Mouse (Mus musculus): Measurements from ENCODE around the gene Ocel1. TPM values are rescaled to one million over a fixed set of nuclear protein-coding genes. Genes with fewer than 3 reads are reported as not detected.

The Ocel1 gene
- polyA plus RNA-seq, 1 experiment from 2014 or later = 6.1 TPM

GRCm38 (mm10) chr8:71411535-71412273 lies 40.6 kb downstream of the Ocel1 start:
- Histone ChIP-seq H3K27ac (replicated peaks) (0 out of 2 replicates have a peak overlapping the region, but pooled peaks have one; percentile 57), H3K27me3 (ENCODE audit: low read depth, poor library complexity, severe bottlenecking) (no peaks in the 10 kb centered on the region), H3K36me3 (peaks cover 34% of the 10 kb centered on the region), H3K4me1 (peaks cover 21% of the 10 kb centered on the region), H3K4me3 (no peak overlapping the region), H3K9me3 (replicated peaks) (no peaks in the 10 kb centered on the region)
- WGBS = 43% methylated on average over 11 of the region's 11 CpGs
- peak; percentile 33 for DNase-seq (ENCODE audit: low spot score)

DNA sequence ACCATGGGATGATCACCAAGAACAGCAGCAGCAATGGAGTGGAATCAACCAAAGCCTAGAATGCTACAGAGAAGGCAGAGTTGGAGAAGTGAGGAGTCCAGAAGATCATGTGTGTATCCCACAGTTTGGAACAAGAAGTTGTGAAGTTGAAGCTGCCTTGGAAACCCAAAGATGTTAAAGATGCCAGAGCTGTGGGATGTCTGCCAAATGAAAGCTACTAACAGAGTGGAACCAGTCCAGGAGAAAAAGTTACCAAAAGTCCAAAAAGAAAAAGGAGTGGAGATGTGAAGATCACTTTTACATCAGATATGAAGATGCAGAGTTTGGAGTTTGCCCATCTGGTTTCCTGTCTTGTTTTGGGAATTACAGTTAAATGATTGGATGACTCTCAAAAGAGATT lies 51.0 kb downstream of the Ocel1 start:
- Histone ChIP-seq H3K27me3 (ENCODE audit: low read depth, poor library complexity, severe bottlenecking) (no peaks in the 10 kb centered on the region), H3K4me1 (no peaks in the 10 kb centered on the region), H3K36me3 (0 out of 2 replicates have a peak, but pooled peaks cover 2% of the 10 kb centered on the region), H3K4me3 (no peak overlapping the region), H3K27ac (replicated peaks) (no peak overlapping the region), H3K9me3 (replicated peaks) (peaks cover 15% of the 10 kb centered on the region)
- no peak for DNase-seq (ENCODE audit: low spot score)

Other genes with a start within 250 kb of the Ocel1 start
- gene Myo9b, start 98.6 kb upstream of the Ocel1 start, polyA plus RNA-seq (2016; fragmentation: Nextera tagmentation; extraction: Ambion mirVana) = 24.6 and 25.3 TPM in 2 replicates
- 60.8 and 61.4 TPM in 2 replicates for gene Haus8, start 98.4 kb upstream of the Ocel1 start, polyA plus RNA-seq (2016; fragmentation: Nextera tagmentation; extraction: Ambion mirVana)
- gene Use1, start 4.5 kb upstream of the Ocel1 start, polyA plus RNA-seq (2016; fragmentation: Nextera tagmentation; extraction: Ambion mirVana) = 68.5 and 74.3 TPM in 2 replicates
- 74.7 and 110 TPM in 2 replicates for gene Nr2f6, start 10.7 kb downstream of the Ocel1 start, polyA plus RNA-seq (2016; fragmentation: Nextera tagmentation; extraction: Ambion mirVana)
- 5.0 and 6.3 TPM in 2 replicates for gene Ushbp1, start 24.5 kb downstream of the Ocel1 start, polyA plus RNA-seq (2016; fragmentation: Nextera tagmentation; extraction: Ambion mirVana)
- gene Babam1, start 25.6 kb downstream of the Ocel1 start, polyA plus RNA-seq (2016; fragmentation: Nextera tagmentation; extraction: Ambion mirVana) = 112 TPM in 2 replicates
- 49.6 and 51.6 TPM in 2 replicates for gene Ankle1, start 34.7 kb downstream of the Ocel1 start, polyA plus RNA-seq (2016; fragmentation: Nextera tagmentation; extraction: Ambion mirVana)
- 75.0 and 78.3 TPM in 2 replicates for gene Abhd8, start 92.4 kb downstream of the Ocel1 start, polyA plus RNA-seq (2016; fragmentation: Nextera tagmentation; extraction: Ambion mirVana)
- gene Mrpl34, start 93.7 kb downstream of the Ocel1 start, polyA plus RNA-seq (2016; fragmentation: Nextera tagmentation; extraction: Ambion mirVana) = 230 and 238 TPM in 2 replicates
- 131 and 141 TPM in 2 replicates for gene Dda1, start 97.9 kb downstream of the Ocel1 start, polyA plus RNA-seq (2016; fragmentation: Nextera tagmentation; extraction: Ambion mirVana)
- 3.0 and 3.4 TPM in 2 replicates for gene Ano8, start 114.7 kb downstream of the Ocel1 start, polyA plus RNA-seq (2016; fragmentation: Nextera tagmentation; extraction: Ambion mirVana)
- gene Gtpbp3, start 116.8 kb downstream of the Ocel1 start, polyA plus RNA-seq (2016; fragmentation: Nextera tagmentation; extraction: Ambion mirVana) = 20.0 and 21.8 TPM in 2 replicates
- 39.4 and 45.2 TPM in 2 replicates for gene Plvap, start 140.5 kb downstream of the Ocel1 start, polyA plus RNA-seq (2016; fragmentation: Nextera tagmentation; extraction: Ambion mirVana)
- gene Ccdc194, start 154.4 kb downstream of the Ocel1 start, polyA plus RNA-seq (2016; fragmentation: Nextera tagmentation; extraction: Ambion mirVana) = 0.14 and 0.28 TPM in 2 replicates
- gene Bst2, start 166.2 kb downstream of the Ocel1 start, polyA plus RNA-seq (2016; fragmentation: Nextera tagmentation; extraction: Ambion mirVana) = 8.6 and 9.3 TPM in 2 replicates
- gene Mvb12a, start 171.6 kb downstream of the Ocel1 start, polyA plus RNA-seq (2016; fragmentation: Nextera tagmentation; extraction: Ambion mirVana) = 62.1 and 62.9 TPM in 2 replicates
- gene Tmem221, start 187.6 kb downstream of the Ocel1 start, polyA plus RNA-seq (2016; fragmentation: Nextera tagmentation; extraction: Ambion mirVana) = 0.14 TPM in 2 replicates
- gene Nxnl1, start 195.3 kb downstream of the Ocel1 start, polyA plus RNA-seq (2016; fragmentation: Nextera tagmentation; extraction: Ambion mirVana) = not detected in 2 replicates
- gene Slc27a1, start 197.6 kb downstream of the Ocel1 start, polyA plus RNA-seq (2016; fragmentation: Nextera tagmentation; extraction: Ambion mirVana) = 21.5 and 27.0 TPM in 2 replicates
- gene Pgls, start 220.9 kb downstream of the Ocel1 start, polyA plus RNA-seq (2016; fragmentation: Nextera tagmentation; extraction: Ambion mirVana) = 248 and 261 TPM in 2 replicates
- gene Fam129c, start 226.3 kb downstream of the Ocel1 start, polyA plus RNA-seq (2016; fragmentation: Nextera tagmentation; extraction: Ambion mirVana) = 4.5 and 5.4 TPM in 2 replicates
- gene Colgalt1, start 239.7 kb downstream of the Ocel1 start, polyA plus RNA-seq (2016; fragmentation: Nextera tagmentation; extraction: Ambion mirVana) = 51.2 and 52.8 TPM in 2 replicates

Data from midbrain, embryonic 10.5 days (tissue).